Mouse (Mus musculus) ES-Bruce4 (cell line): ENCODE measurements around the gene Papolb. TPM values are rescaled to one million over a fixed set of nuclear protein-coding genes. Genes with fewer than 3 reads are reported as not detected.
A peak's percentile ranks its signal among the peaks of the same experiment; 100 is the strongest.

Experiments used
- H3K27ac ChIP-seq: 2 replicates; pipeline ENCODE4 v1.5.1; 2012; ENCODE audit warnings: low read length, inconsistent platforms; ENCODE audit not compliant: insufficient read depth
- H3K27me3 ChIP-seq: 2 replicates; pipeline ENCODE4 v1.6.1; 2012; ENCODE audit warnings: mild to moderate bottlenecking, low read length, inconsistent platforms; ENCODE audit not compliant: control insufficient read depth, poor library complexity, insufficient read depth, severe bottlenecking
- H3K36me3 ChIP-seq: 2 replicates; pipeline ENCODE4 v1.6.1; 2012; ENCODE audit warnings: inconsistent platforms, mild to moderate bottlenecking, low read length, moderate library complexity; ENCODE audit not compliant: control insufficient read depth, poor library complexity, insufficient read depth, severe bottlenecking
- H3K4me1 ChIP-seq: one replicate; pipeline ENCODE4 v1.8.1; 2011; ENCODE audit warnings: low read length; ENCODE audit not compliant: control insufficient read depth, insufficient read depth
- H3K4me3 ChIP-seq: 2 replicates; pipeline ENCODE4 v1.5.1; 2011; ENCODE audit warnings: low read depth, mild to moderate bottlenecking, low read length
- H3K9ac ChIP-seq: 2 replicates; pipeline ENCODE4 v1.6.1; 2012; ENCODE audit warnings: low read depth, mild to moderate bottlenecking, inconsistent platforms; ENCODE audit not compliant: poor library complexity, severe bottlenecking
- H3K9me3 ChIP-seq: replicated peaks from 2 replicates; pipeline ENCODE4 v1.6.1; 2012; ENCODE audit warnings: mild to moderate bottlenecking, low read length, inconsistent platforms; ENCODE audit not compliant: control insufficient read depth, poor library complexity, insufficient read depth, severe bottlenecking
- CTCF ChIP-seq: IDR thresholded peaks from one replicate; pipeline ENCODE4 v1.8.1; 2011; ENCODE audit warnings: low read depth, low read length
- EP300 ChIP-seq: IDR thresholded peaks from 2 replicates; pipeline ENCODE4 v1.6.1; 2011; ENCODE audit warnings: low read depth, low read length; ENCODE audit not compliant: insufficient read depth
- POLR2A ChIP-seq: IDR thresholded peaks from one replicate; pipeline ENCODE4 v1.8.1; 2011; ENCODE audit warnings: low read length; ENCODE audit not compliant: insufficient read depth
- polyA plus RNA-seq: library from polyadenylated mRNA; stranded (reverse); fragments of >200 nt; gene quantifications from 2 replicates; pipeline ENCODE4 v1.2.4, GENCODE M21; 2011; ENCODE audit warnings: low read depth; ENCODE audit not compliant: missing spikeins, insufficient read depth, insufficient read length

Gene Papolb
- polyA plus RNA-seq, 1 experiment: 3.9 TPM

- H3K27me3 ChIP-seq: no peaks in the 10 kb centered on the region
- H3K9ac ChIP-seq: no peak overlapping the region
- no peaks in the 10 kb centered on the region for H3K9me3 ChIP-seq
- H3K27ac ChIP-seq: peak overlapping the region; percentile 95
- no peak for TF ChIP-seq EP300
- no peak for TF ChIP-seq CTCF
- TF ChIP-seq POLR2A: no peak
- no peak overlapping the region for H3K4me3 ChIP-seq
- peaks cover 15% of the 10 kb centered on the region for H3K4me1 ChIP-seq
- no peaks in the 10 kb centered on the region for H3K36me3 ChIP-seq
These were observed 17.2 kb upstream of the Papolb start for GRCm38 (mm10) chr5:142547066-142547465.

GRCm38 (mm10) chr5:142546344-142546743 lies 16.5 kb upstream of the Papolb start:
- Histone ChIP-seq H3K9ac (no peak overlapping the region), H3K4me1 (peaks cover 15% of the 10 kb centered on the region), H3K27me3 (no peaks in the 10 kb centered on the region), H3K9me3 (no peaks in the 10 kb centered on the region), H3K4me3 (no peak overlapping the region), H3K27ac (peak overlapping the region; percentile 95), H3K36me3 (no peaks in the 10 kb centered on the region)
- TF ChIP-seq CTCF (no peak), EP300 (peak; percentile 99), POLR2A (no peak)

- Histone ChIP-seq H3K9me3 (no peaks in the 10 kb centered on the region), H3K4me1 (peaks cover 15% of the 10 kb centered on the region), H3K4me3 (no peak overlapping the region), H3K9ac (no peak overlapping the region), H3K27ac (peak overlapping the region; percentile 95), H3K36me3 (no peaks in the 10 kb centered on the region), H3K27me3 (no peaks in the 10 kb centered on the region)
- TF ChIP-seq EP300: peak; percentile 52; the same call in 1 of the 2 replicates
- no peak for TF ChIP-seq POLR2A
- no peak for TF ChIP-seq CTCF
These were observed 15.3 kb upstream of the Papolb start for GRCm38 (mm10) chr5:142545014-142545795.

DNA sequence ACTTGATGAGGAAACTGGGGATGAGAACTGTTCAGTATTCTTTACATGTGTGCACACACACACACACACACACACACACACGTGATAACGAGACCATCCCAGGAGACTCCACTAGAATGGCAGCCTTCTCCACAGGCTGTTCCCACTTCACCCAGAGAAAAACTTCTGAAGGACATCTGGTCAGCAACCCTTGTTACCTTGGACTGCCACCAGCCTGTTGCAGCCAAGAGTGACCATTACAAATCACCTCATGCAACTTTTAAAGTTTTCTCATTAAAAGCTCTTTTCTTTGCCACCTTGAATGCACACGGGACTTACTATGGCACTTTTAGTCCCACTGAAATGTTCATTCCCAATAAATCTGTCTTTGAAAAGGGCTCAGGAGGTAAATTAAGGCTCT lies 7.4 kb upstream of the Papolb start:
- H3K4me3 ChIP-seq: no peak overlapping the region
- H3K27ac ChIP-seq: no peak overlapping the region

DNA sequence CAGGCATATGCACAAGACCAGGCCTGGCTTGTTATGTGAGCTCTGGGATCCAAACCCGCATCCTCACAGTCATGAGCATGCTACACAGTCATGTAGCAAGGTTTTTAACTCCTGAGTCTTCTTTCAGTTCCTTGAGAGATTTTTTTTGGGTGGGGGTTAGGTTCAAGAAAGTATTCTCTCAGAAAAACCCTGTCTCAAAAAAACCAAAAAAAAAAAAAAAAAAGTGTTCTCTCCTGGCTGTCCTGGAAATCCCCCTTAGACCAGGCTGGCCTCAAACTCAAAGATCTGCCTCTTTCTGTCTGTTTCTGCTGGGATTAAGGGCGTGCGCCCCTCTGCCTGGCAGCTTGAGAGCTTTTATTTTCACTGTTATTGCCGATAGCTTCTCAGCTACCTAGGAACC lies 5.5 kb upstream of the Papolb start:
- Histone ChIP-seq H3K9me3 (no peaks in the 10 kb centered on the region), H3K27ac (no peak overlapping the region), H3K27me3 (no peaks in the 10 kb centered on the region), H3K4me1 (no peaks in the 10 kb centered on the region), H3K4me3 (no peak overlapping the region), H3K9ac (no peak overlapping the region), H3K36me3 (no peaks in the 10 kb centered on the region)
- no peak for TF ChIP-seq POLR2A
- TF ChIP-seq EP300: no peak
- no peak for TF ChIP-seq CTCF

More for the DNA sequence above, 7.4 kb upstream of the Papolb start:
- Histone ChIP-seq H3K27me3 (no peaks in the 10 kb centered on the region), H3K4me1 (no peaks in the 10 kb centered on the region), H3K9ac (no peak overlapping the region), H3K36me3 (no peaks in the 10 kb centered on the region), H3K9me3 (no peaks in the 10 kb centered on the region)
- TF ChIP-seq CTCF (no peak), POLR2A (no peak), EP300 (no peak)

DNA sequence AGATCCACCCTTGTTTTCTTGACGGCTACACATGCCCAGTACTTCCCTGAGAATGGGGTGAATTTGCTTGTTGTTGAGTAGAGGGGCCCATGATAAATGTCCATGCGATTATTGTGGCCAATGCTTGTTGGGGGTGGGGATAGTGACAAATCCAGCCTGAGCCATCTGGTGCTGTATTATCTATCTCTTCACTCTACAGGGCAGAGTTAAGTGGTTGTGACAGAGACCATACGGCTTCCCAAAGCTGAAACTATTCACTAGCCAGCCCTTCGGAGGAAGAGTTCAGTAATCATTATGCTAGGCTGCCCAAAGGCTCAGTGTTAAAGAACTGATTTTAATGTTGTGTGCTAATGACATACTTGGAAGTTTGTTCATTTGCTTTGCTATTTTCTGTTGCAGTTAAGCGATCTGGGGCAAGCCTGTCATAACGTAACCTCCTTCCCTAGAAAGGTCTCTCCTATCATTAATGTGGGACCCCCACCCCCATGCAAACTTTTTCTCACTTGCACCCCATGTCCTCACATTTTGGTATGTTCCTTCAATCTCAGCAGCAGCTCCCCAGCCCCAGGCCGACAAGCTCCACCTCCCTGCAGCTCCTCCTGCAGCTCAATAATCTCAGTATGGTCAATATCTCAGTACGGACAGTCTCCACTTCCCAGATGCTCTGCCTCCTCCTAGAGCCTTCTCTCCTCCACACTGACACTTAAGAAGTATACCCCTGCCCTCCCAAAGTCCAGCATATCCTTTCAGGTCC lies 5.0 kb downstream of the Papolb start:
- no peak overlapping the region for H3K9ac ChIP-seq
- no peaks in the 10 kb centered on the region for H3K4me1 ChIP-seq
- H3K9me3 ChIP-seq: no peaks in the 10 kb centered on the region
- TF ChIP-seq CTCF (no peak), EP300 (no peak), POLR2A (no peak)
- no peak overlapping the region for H3K27ac ChIP-seq
- no peak overlapping the region for H3K4me3 ChIP-seq
- H3K27me3 ChIP-seq: peaks cover 4% of the 10 kb centered on the region; the same call in 1 of the 2 replicates
- H3K36me3 ChIP-seq: no peaks in the 10 kb centered on the region
